Mouse (Mus musculus): ENCODE measurements around the gene Mnat1. TPM values are rescaled to one million over a fixed set of nuclear protein-coding genes. Genes with fewer than 3 reads are reported as not detected.

The Mnat1 gene
- total and polyA plus RNA-seq, 3 experiments, result 29.4 to 36.9 TPM; not detected in 1

DNA sequence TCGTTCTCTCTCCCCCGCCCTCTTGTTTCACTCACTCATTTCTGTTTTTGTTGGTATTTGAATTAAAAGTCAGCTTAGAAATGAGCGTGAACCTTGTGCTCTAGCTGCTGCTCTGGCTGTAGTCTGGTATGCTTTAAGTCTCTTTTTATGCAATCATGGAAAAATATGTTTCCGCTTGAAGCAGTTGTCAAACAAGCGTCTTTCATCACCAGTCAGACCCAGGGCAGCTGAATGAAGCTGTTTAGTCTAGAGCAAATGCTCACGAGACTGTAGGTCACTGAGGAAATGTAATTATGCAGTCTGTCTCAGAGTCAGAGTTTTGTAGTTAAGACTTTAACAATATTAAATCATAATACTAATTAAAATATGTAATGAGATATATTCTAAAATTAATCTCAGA, 100.4 kb downstream of the Mnat1 start:
- no peak for DNase-seq (ENCODE audit: low read depth, low spot score)
- Histone ChIP-seq H3K79me2 (ENCODE audit: control insufficient read depth, insufficient read depth, low read length, poor library complexity) (no peaks in the 10 kb centered on the region), H3K4me1 (ENCODE audit: control insufficient read depth in 1 of 2, insufficient read depth in 2 of 2, low read length in 2 of 2) (peaks cover 0 to 7% of the 10 kb centered on the region in 2 experiments; a peak in 2 of 4 replicates), H3K27me3 (ENCODE audit: control insufficient read depth in 1 of 2, insufficient read depth in 2 of 2, low read length in 2 of 2) (no peaks in the 10 kb centered on the region), H3K9me3 (replicated peaks; ENCODE audit: insufficient read depth, low read length) (no peaks in the 10 kb centered on the region), H3K9ac (ENCODE audit: control insufficient read depth, low read depth, low read length, poor library complexity, severe bottlenecking) (no peak overlapping the region), H3K36me3 (ENCODE audit: control insufficient read depth in 1 of 2, insufficient read depth in 2 of 2, low read length in 2 of 2) (peaks cover 4 to 5% of the 10 kb centered on the region in 2 experiments), H3K27ac (ENCODE audit: control insufficient read depth, low read depth, low read length) (no peak overlapping the region), H3K4me3 (ENCODE audit: control insufficient read depth in 1 of 2, insufficient read depth in 1 of 2, low read depth in 2 of 2, low read length in 2 of 2) (no peak overlapping the region)
- TF ChIP-seq ELF1 (IDR thresholded peaks at IDR 0.05; ENCODE audit: low read depth, low read length) (no peak), MAZ (IDR thresholded peaks at IDR 0.05; ENCODE audit: low read depth, low read length) (no peak), NELFE (IDR thresholded peaks at IDR 0.05; ENCODE audit: low read depth, low read length) (no peak), CHD2 (IDR thresholded peaks at IDR 0.05; ENCODE audit: low read length) (no peak), POLR2AphosphoS2 (IDR thresholded peaks at IDR 0.05; ENCODE audit: low read length) (no peak), USF2 (IDR thresholded peaks at IDR 0.05; ENCODE audit: borderline replicate concordance in 1 of 2, insufficient read depth in 1 of 2, low read depth in 1 of 2, low read length in 2 of 2) (no peak), MEF2A (IDR thresholded peaks at IDR 0.05; ENCODE audit: extremely low read depth, insufficient replicate concordance, low read depth, low read length, poor library complexity, severe bottlenecking) (no peak), CHD1 (IDR thresholded peaks at IDR 0.05; ENCODE audit: low read depth, low read length) (no peak), MYB (IDR thresholded peaks at IDR 0.05; ENCODE audit: low read depth, low read length) (no peak), CTCF (IDR thresholded peaks at IDR 0.05 in 2 of 3, conservative IDR thresholded peaks at IDR 0.05 in 1 of 3; ENCODE audit: control insufficient read depth in 1 of 3, insufficient read depth in 1 of 3, low read depth in 2 of 3, low read length in 3 of 3, poor library complexity in 1 of 3, severe bottlenecking in 1 of 3) (no peak), MYC (IDR thresholded peaks at IDR 0.05; ENCODE audit: low read depth, low read length) (no peak), POLR2A (IDR thresholded peaks at IDR 0.05; ENCODE audit: control insufficient read depth in 1 of 2, insufficient read depth in 1 of 2, low read depth in 1 of 2, low read length in 2 of 2, poor library complexity in 1 of 2) (no peak), JUND (IDR thresholded peaks at IDR 0.05; ENCODE audit: low read depth, low read length) (no peak), SIN3A (IDR thresholded peaks at IDR 0.05; ENCODE audit: low read length) (no peak), BHLHE40 (IDR thresholded peaks at IDR 0.05; ENCODE audit: borderline replicate concordance, low read depth, low read length) (no peak)

DNA sequence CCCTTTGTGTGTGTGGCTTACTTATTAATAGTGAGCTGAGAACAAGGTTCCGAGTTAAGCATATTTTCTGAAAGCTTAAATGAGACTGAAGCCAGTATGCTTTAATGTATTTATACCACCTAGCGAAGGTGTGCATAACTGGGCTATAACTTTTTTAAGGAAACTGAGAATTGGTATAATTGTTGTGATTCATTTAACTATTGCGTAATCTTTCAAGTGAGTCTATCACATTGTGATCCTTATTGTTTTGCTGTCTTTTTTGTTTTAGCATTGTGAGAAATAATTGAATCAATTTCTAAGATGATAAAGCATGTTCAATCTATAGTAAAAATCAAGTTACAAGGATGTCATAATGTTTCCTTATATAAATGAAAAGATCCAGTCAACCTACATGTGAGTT, 104.9 kb downstream of the Mnat1 start:
- H3K27ac ChIP-seq (ENCODE audit: control insufficient read depth, low read depth, low read length), result no peak overlapping the region
- no peak for DNase-seq (ENCODE audit: low read depth, low spot score)
- H3K27me3 ChIP-seq (ENCODE audit: control insufficient read depth in 1 of 2, insufficient read depth in 2 of 2, low read length in 2 of 2), result no peaks in the 10 kb centered on the region
- no peak overlapping the region for H3K4me3 ChIP-seq (ENCODE audit: control insufficient read depth in 1 of 2, insufficient read depth in 1 of 2, low read depth in 2 of 2, low read length in 2 of 2)
- no peaks in the 10 kb centered on the region; a peak in 1 of 4 replicates for H3K4me1 ChIP-seq (ENCODE audit: control insufficient read depth in 1 of 2, insufficient read depth in 2 of 2, low read length in 2 of 2)
- no peaks in the 10 kb centered on the region; a peak in 1 of 4 replicates for H3K36me3 ChIP-seq (ENCODE audit: control insufficient read depth in 1 of 2, insufficient read depth in 2 of 2, low read length in 2 of 2)
- no peak overlapping the region for H3K9ac ChIP-seq (ENCODE audit: control insufficient read depth, low read depth, low read length, poor library complexity, severe bottlenecking)
- no peaks in the 10 kb centered on the region for H3K79me2 ChIP-seq (ENCODE audit: control insufficient read depth, insufficient read depth, low read length, poor library complexity)
- no peaks in the 10 kb centered on the region for H3K9me3 ChIP-seq (replicated peaks; ENCODE audit: insufficient read depth, low read length)
- TF ChIP-seq SIN3A (IDR thresholded peaks at IDR 0.05; ENCODE audit: low read length) (no peak), JUND (IDR thresholded peaks at IDR 0.05; ENCODE audit: low read depth, low read length) (no peak), TCF12 (IDR thresholded peaks at IDR 0.05; ENCODE audit: low read depth, low read length) (no peak), NELFE (IDR thresholded peaks at IDR 0.05; ENCODE audit: low read depth, low read length) (no peak), MAFK (IDR thresholded peaks at IDR 0.05; ENCODE audit: borderline replicate concordance, low read depth, low read length) (no peak), POLR2AphosphoS2 (IDR thresholded peaks at IDR 0.05; ENCODE audit: low read length) (no peak), E2F4 (IDR thresholded peaks at IDR 0.05; ENCODE audit: borderline replicate concordance, low read depth, low read length) (no peak), TBP (IDR thresholded peaks at IDR 0.05; ENCODE audit: low read depth, low read length) (no peak), TAL1 (IDR thresholded peaks at IDR 0.05; ENCODE audit: low read length) (no peak), ZC3H11A (IDR thresholded peaks at IDR 0.05; ENCODE audit: low read depth, low read length) (no peak), NRF1 (IDR thresholded peaks at IDR 0.05; ENCODE audit: insufficient read depth, low read depth, low read length, poor library complexity, severe bottlenecking) (no peak)
